Mouse (Mus musculus) liver, embryonic 14.5 days (tissue): ENCODE results near the gene Med23. TPM values are rescaled to one million over a fixed set of nuclear protein-coding genes. Genes with fewer than 3 reads are reported as not detected.

Experiments
- ATAC-seq: fragments of 200-750 bp; cut with Nextera tagmentation; 2 replicates; pipeline ENCODE4 v1.8.0; 2017; ENCODE audit warnings: moderate number of reproducible peaks, mild to moderate bottlenecking, moderate library complexity; ENCODE audit not compliant: insufficient read depth
- DNase-seq, 3 experiments: peaks; one replicate each; pipeline ENCODE4 v3.0.0-alpha.2; 2012 to 2013; ENCODE audit warnings: low read depth in 3 of 3, low spot score in 3 of 3
- H3K27ac ChIP-seq: fragments of 300-500 bp; sonication (generic); 2 replicates; pipeline ENCODE4 v1.5.1; 2014; ENCODE audit warnings: moderate library complexity, mild to moderate bottlenecking, control low read depth, inconsistent platforms
- H3K27me3 ChIP-seq: fragments of 300-500 bp; sonication (generic); 2 replicates; pipeline ENCODE4 v1.6.1; 2014; ENCODE audit warnings: mild to moderate bottlenecking, low read length, moderate library complexity; ENCODE audit not compliant: control insufficient read depth, insufficient read depth
- H3K36me3 ChIP-seq: fragments of 300-500 bp; sonication (generic); replicated peaks from 2 replicates; pipeline ENCODE4 v1.6.1; 2014; ENCODE audit warnings: low read depth; ENCODE audit not compliant: control insufficient read depth, insufficient read depth
- H3K4me1 ChIP-seq, 2 experiments: fragments of 200-500 bp in 1 of 2; fragments of 300-500 bp in 1 of 2; sonication (generic) in 1 of 2; replicated peaks; 2 replicates each; pipeline ENCODE4 v1.6.1; 2012 to 2014; ENCODE audit warnings: antibody characterized with exemption in 1 of 2, inconsistent platforms in 1 of 2, low read length in 1 of 2; ENCODE audit not compliant: control insufficient read depth in 2 of 2, insufficient read depth in 2 of 2
- H3K4me2 ChIP-seq: fragments of 300-500 bp; sonication (generic); 2 replicates; pipeline ENCODE4 v1.6.1; 2014; ENCODE audit warnings: low read depth, mild to moderate bottlenecking, control low read depth, moderate library complexity
- H3K4me3 ChIP-seq, 2 experiments: fragments of 200-500 bp in 1 of 2; fragments of 300-500 bp in 1 of 2; sonication (generic) in 1 of 2; 2 replicates each; pipeline ENCODE4 v1.5.1; 2012 to 2014; ENCODE audit warnings: low read depth in 2 of 2, low read length in 2 of 2, mild to moderate bottlenecking in 2 of 2, control low read depth in 1 of 2, inconsistent platforms in 1 of 2, moderate library complexity in 1 of 2; ENCODE audit not compliant: insufficient read depth in 1 of 2
- H3K9ac ChIP-seq: fragments of 300-500 bp; sonication (generic); replicated peaks from 2 replicates; pipeline ENCODE4 v1.6.1; 2014; ENCODE audit warnings: mild to moderate bottlenecking, control low read depth, moderate library complexity
- H3K9me3 ChIP-seq: fragments of 300-500 bp; sonication (generic); 2 replicates; pipeline ENCODE4 v1.6.1; 2016; ENCODE audit warnings: low read length, mixed read lengths; ENCODE audit not compliant: control insufficient read depth
- CTCF ChIP-seq: IDR thresholded peaks from 2 replicates; pipeline ENCODE4 v1.5.1; 2016; ENCODE audit warnings: antibody characterized with exemption, low read depth, control low read depth
- EP300 ChIP-seq: IDR thresholded peaks from 2 replicates; pipeline ENCODE4 v1.6.1; 2016; ENCODE audit warnings: antibody characterized with exemption, low read depth
- WGBS: fragments of 180-500 bp; shearing (Covaris S2); extraction: QIAGEN DNeasy Blood & Tissue Kit; methylation state at CpG from one replicate; pipeline ENCODE4 v1.1.7; 2014; ENCODE audit not compliant: insufficient replicate concordance; 5-methylcytosine and 5-hydroxymethylcytosine counted together
- polyA plus RNA-seq, 2 experiments: library from polyadenylated mRNA; depleted of rRNA in 1 of 2; stranded (reverse) in 1 of 2; unstranded in 1 of 2; fragments of >200 nt; fragmentation: Nextera tagmentation in 1 of 2; extraction: Ambion mirVana in 1 of 2; gene quantifications; 2 replicates each; pipeline versions ENCODE4 v1.2.1 to v1.2.3; 2012 to 2014

The Med23 gene
- polyA plus RNA-seq, 2 experiments: 6.2 to 7.4 TPM

GRCm38 (mm10) chr10:24911199-24911598 is 41.4 kb downstream of the Med23 start:
- Histone ChIP-seq H3K9me3 (no peaks in the 10 kb centered on the region), H3K9ac (no peak overlapping the region), H3K4me3 (no peak overlapping the region), H3K4me2 (no peak overlapping the region), H3K27ac (no peak overlapping the region), H3K4me1 (no peaks in the 10 kb centered on the region), H3K36me3 (peaks cover 25% of the 10 kb centered on the region), H3K27me3 (no peaks in the 10 kb centered on the region)
- ATAC-seq (no peak), DNase-seq (no peak)
- TF ChIP-seq EP300: no peak
- WGBS: 67% methylated on average over 8 of the region's 8 CpGs

GRCm38 (mm10) chr10:24912576-24912975 is 42.8 kb downstream of the Med23 start:
- Histone ChIP-seq H3K4me2 (no peak overlapping the region), H3K4me1 (no peaks in the 10 kb centered on the region)
- no peak for ATAC-seq

GRCm38 (mm10) chr10:24915486-24915885 is 45.7 kb downstream of the Med23 start:
- Histone ChIP-seq H3K4me3 (no peak overlapping the region), H3K9ac (no peak overlapping the region), H3K9me3 (no peaks in the 10 kb centered on the region), H3K4me1 (no peaks in the 10 kb centered on the region), H3K4me2 (no peak overlapping the region), H3K27ac (no peak overlapping the region), H3K36me3 (peaks cover 19% of the 10 kb centered on the region), H3K27me3 (no peaks in the 10 kb centered on the region)
- DNase-seq: no peak
- no peak for ATAC-seq
- WGBS: 85% methylated on average over 6 of the region's 6 CpGs
- TF ChIP-seq CTCF: no peak
- TF ChIP-seq EP300: no peak

More at GRCm38 (mm10) chr10:24912576-24912975, 42.8 kb downstream of the Med23 start:
- TF ChIP-seq EP300 (no peak), CTCF (no peak)
- Histone ChIP-seq H3K36me3 (peaks cover 25% of the 10 kb centered on the region), H3K9ac (no peak overlapping the region), H3K27ac (no peak overlapping the region), H3K9me3 (no peaks in the 10 kb centered on the region), H3K4me3 (no peak overlapping the region), H3K27me3 (no peaks in the 10 kb centered on the region)
- WGBS: 91% methylated on average over 14 of the region's 14 CpGs
- no peak for DNase-seq

GRCm38 (mm10) chr10:24922977-24923376 is 53.2 kb downstream of the Med23 start:
- H3K4me3 ChIP-seq: no peak overlapping the region
- H3K4me1 ChIP-seq: 0 out of 4 replicates have a peak, but pooled peaks cover 0 to under 1% of the 10 kb centered on the region in 2 experiments
- no peak overlapping the region for H3K9ac ChIP-seq
- ATAC-seq (no peak), DNase-seq (no peak)
- no peak overlapping the region for H3K4me2 ChIP-seq
- H3K27me3 ChIP-seq: no peaks in the 10 kb centered on the region
- no peak for TF ChIP-seq CTCF
- TF ChIP-seq EP300: no peak
- H3K27ac ChIP-seq: no peak overlapping the region
- WGBS: 68% methylated on average over 4 of the region's 4 CpGs
- 0 out of 2 replicates have a peak, but pooled peaks cover 2% of the 10 kb centered on the region for H3K36me3 ChIP-seq
- no peaks in the 10 kb centered on the region for H3K9me3 ChIP-seq

- 52% methylated on average over 3 of the region's 3 CpGs for WGBS
- DNase-seq (no peak), ATAC-seq (no peak)
- Histone ChIP-seq H3K9ac (no peak overlapping the region), H3K27me3 (no peaks in the 10 kb centered on the region), H3K9me3 (no peaks in the 10 kb centered on the region), H3K36me3 (no peaks in the 10 kb centered on the region), H3K4me2 (no peak overlapping the region), H3K4me3 (no peak overlapping the region), H3K4me1 (0 out of 4 replicates have a peak, but pooled peaks cover 0 to 1% of the 10 kb centered on the region in 2 experiments), H3K27ac (no peak overlapping the region)
- TF ChIP-seq CTCF (no peak), EP300 (no peak)
These were observed 54.5 kb downstream of the Med23 start for GRCm38 (mm10) chr10:24924296-24924695.
